Mouse (Mus musculus) liver, postnatal 0 days (tissue): ENCODE results near the gene Cfap77.

Source experiments
- CTCF ChIP-seq: sonication (generic); IDR thresholded peaks from 2 replicates; pipeline ENCODE4 v1.5.1; 2016; ENCODE audit warnings: antibody characterized with exemption, low read depth
- EP300 ChIP-seq: IDR thresholded peaks from 2 replicates; pipeline ENCODE4 v1.6.1; 2016; ENCODE audit warnings: antibody characterized with exemption, low read depth, mild to moderate bottlenecking

DNA sequence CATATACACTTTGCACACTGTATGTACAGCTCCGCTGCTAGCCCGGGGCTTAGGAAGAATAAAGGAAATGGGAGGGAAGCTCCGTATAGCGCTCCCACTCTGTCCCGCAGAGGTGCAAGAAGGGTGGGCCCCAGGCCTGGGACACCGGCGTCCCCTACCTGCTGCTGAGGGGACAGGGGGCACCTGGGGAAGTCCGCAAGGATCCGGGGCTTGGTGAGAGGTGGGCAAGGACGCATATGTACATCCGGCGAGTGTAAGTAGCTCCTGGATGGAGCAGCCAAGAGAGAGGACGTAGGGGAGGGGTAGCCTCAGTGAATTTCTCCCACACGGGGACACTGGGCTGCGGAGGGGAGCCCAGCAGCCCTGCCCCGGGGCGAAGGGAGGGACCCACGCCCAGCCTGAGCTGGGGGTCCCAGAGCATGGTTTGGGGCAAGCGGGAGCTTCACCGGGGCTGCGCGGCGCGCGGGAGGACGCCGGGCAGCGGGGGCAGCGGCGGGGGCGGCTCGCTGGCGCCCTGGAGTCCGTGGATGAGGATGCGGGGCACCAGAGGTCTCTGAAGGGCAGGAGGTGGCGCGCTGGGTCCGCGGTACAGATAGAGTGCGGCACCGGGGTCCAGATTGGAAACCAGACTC lies 145.6 kb downstream of the Cfap77 start:
- no peak for TF ChIP-seq EP300
- TF ChIP-seq CTCF = no peak
